Mouse (Mus musculus): Measurements from ENCODE around the gene Rassf7. TPM values are rescaled to one million over a fixed set of nuclear protein-coding genes. Genes with fewer than 3 reads are reported as not detected.
"Not testable (repeated sequence)": the region's sequence is repeated elsewhere in the genome, so short reads cannot be mapped to it uniquely, and the experiment has no call there.

The Rassf7 gene
- polyA plus RNA-seq, 1 experiment: 17.9 TPM

DNA sequence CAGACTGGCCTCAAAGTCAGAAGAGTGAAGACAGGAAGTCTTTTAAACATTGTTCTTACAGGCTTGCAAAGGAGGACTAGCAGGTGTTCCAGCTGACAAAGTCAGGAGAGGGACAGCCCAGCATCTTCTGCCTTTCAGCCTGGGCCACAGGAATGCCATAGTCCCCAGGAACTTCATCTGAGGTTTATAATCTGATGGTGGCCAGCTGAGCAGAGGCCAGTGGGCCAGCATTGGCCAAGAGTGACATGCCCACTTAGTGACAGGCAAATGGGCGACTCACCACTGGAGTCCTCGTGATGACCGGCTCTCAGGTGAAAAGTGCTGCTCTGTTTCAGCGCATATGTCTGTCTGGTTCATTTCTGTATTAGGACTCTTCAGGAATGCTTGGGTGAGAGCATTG, 14.9 kb downstream of the Rassf7 start:
- 91% methylated on average over 4 of the region's 4 CpGs for WGBS
- Histone ChIP-seq H3K4me1 (ENCODE audit: control insufficient read depth, insufficient read depth, low read length) (peaks cover 3% of the 10 kb centered on the region; the same call in 1 of the 2 replicates), H3K27ac (ENCODE audit: control insufficient read depth, insufficient read depth, low read depth, low read length, poor library complexity) (no peak overlapping the region), H3K4me3 (replicated peaks; ENCODE audit: control insufficient read depth, low read depth, low read length) (no peak overlapping the region)
- TF ChIP-seq CTCF (IDR thresholded peaks at IDR 0.05; ENCODE audit: control insufficient read depth, insufficient read depth, low read length) (no peak), POLR2A (IDR thresholded peaks at IDR 0.05; ENCODE audit: borderline replicate concordance, control insufficient read depth, low read depth, low read length) (no peak)

DNA sequence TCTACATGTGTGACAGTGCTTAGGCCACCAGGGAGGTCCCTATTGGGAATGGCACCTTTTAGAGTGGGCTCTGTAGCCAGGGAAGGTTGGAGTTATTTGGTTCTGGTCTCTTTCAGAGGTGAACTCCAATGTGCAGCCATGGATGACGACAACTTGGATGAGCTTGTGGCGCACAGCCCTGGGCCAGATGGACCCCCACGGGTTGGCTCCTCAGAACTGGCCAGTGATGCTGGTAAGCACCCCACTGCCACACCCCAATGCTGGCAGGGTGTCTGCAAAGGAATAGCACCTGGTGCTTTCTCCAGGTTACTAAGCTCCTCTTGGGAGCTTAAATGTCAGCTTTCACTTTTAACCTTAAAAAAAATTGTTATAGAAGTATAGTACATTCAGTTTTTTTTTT, 15.5 kb downstream of the Rassf7 start:
- WGBS: 90% methylated on average over 3 of the region's 3 CpGs
- no peak overlapping the region for H3K27ac ChIP-seq (ENCODE audit: control insufficient read depth, insufficient read depth, low read depth, low read length, poor library complexity)
- H3K4me1 ChIP-seq (ENCODE audit: control insufficient read depth, insufficient read depth, low read length): peaks cover 3% of the 10 kb centered on the region; the same call in 1 of the 2 replicates
- H3K4me3 ChIP-seq (replicated peaks; ENCODE audit: control insufficient read depth, low read depth, low read length): no peak overlapping the region
- TF ChIP-seq POLR2A (IDR thresholded peaks at IDR 0.05; ENCODE audit: borderline replicate concordance, control insufficient read depth, low read depth, low read length): no peak
- no peak for TF ChIP-seq CTCF (IDR thresholded peaks at IDR 0.05; ENCODE audit: control insufficient read depth, insufficient read depth, low read length)

DNA sequence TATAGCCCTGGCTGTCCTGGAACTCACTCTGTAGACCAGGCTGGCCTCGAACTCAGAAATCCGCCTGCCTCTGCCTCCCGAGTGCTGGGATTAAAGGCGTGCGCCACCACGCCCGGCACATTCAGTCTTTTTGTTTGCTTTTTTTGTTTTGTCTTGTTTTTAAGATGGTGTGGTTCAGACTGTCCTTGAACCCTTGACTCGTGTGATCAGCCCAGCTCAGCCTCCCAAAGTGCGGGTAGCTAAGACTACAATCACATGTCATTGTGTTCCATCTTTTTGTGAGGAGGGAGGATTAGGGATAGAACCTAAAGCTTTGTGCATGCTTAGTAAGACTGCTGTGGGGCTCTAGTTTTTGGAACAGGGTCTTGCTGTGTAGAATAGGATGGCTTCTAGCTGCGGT, 15.9 kb downstream of the Rassf7 start:
- no peak overlapping the region for H3K27ac ChIP-seq (ENCODE audit: control insufficient read depth, insufficient read depth, low read depth, low read length, poor library complexity)
- WGBS: 96% methylated on average over 10 of the region's 10 CpGs
- H3K4me1 ChIP-seq (ENCODE audit: control insufficient read depth, insufficient read depth, low read length): peaks cover 3% of the 10 kb centered on the region; the same call in 1 of the 2 replicates
- H3K4me3 ChIP-seq (replicated peaks; ENCODE audit: control insufficient read depth, low read depth, low read length): no peak overlapping the region
- TF ChIP-seq CTCF (IDR thresholded peaks at IDR 0.05; ENCODE audit: control insufficient read depth, insufficient read depth, low read length) (no peak), POLR2A (IDR thresholded peaks at IDR 0.05; ENCODE audit: borderline replicate concordance, control insufficient read depth, low read depth, low read length) (no peak)

DNA sequence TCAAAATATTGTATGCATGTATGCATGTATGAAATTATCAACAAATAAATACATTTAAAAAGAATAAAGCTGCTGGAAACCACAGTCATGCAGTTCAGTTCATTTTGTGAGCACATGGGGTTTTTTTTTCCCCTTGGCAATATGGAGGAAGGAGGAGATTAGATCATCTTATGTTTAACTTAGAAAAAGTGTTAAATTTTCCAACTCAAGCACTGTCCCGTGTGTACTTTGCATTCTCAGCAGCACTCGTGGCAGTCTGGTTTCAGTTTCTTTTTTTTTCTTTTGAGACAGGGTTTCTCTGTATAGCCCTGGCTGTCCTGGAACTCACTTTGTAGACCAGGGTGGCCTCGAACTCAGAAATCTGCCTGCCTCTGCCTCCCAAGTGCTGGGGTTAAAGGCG, 34.8 kb downstream of the Rassf7 start:
- H3K4me3 ChIP-seq (replicated peaks; ENCODE audit: control insufficient read depth, low read depth, low read length); H3K27ac ChIP-seq (ENCODE audit: control insufficient read depth, insufficient read depth, low read depth, low read length, poor library complexity); H3K4me1 ChIP-seq (ENCODE audit: control insufficient read depth, insufficient read depth, low read length): not testable (repeated sequence)
- WGBS: 84% methylated on average over 4 of the region's 4 CpGs

DNA sequence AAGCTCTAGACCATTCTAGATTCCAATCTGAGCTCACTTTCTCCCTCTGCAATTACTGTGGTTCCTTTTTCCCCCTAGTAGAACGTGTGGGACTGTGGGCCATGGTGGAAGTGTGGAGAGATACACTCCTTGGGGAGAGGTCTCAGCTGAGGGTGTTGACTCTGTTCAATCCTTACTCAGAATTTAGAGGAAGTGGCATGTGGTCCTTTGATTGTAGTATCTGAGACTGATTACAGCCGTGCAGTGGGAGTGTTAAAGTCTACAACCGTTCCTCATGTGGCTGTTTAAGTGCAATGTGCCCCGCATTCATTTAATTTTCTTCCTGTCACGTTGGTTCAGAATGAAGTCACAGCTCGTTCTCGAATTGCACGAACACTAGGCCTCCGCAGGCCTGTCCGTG, 40.5 kb downstream of the Rassf7 start:
- 78% methylated on average over 10 of the region's 10 CpGs for WGBS
- Histone ChIP-seq H3K4me1 (ENCODE audit: control insufficient read depth, insufficient read depth, low read length) (no peaks in the 10 kb centered on the region), H3K27ac (ENCODE audit: control insufficient read depth, insufficient read depth, low read depth, low read length, poor library complexity) (no peak overlapping the region), H3K4me3 (replicated peaks; ENCODE audit: control insufficient read depth, low read depth, low read length) (no peak overlapping the region)
- no peak for TF ChIP-seq CTCF (IDR thresholded peaks at IDR 0.05; ENCODE audit: control insufficient read depth, insufficient read depth, low read length)
- no peak for TF ChIP-seq POLR2A (IDR thresholded peaks at IDR 0.05; ENCODE audit: borderline replicate concordance, control insufficient read depth, low read depth, low read length)

DNA sequence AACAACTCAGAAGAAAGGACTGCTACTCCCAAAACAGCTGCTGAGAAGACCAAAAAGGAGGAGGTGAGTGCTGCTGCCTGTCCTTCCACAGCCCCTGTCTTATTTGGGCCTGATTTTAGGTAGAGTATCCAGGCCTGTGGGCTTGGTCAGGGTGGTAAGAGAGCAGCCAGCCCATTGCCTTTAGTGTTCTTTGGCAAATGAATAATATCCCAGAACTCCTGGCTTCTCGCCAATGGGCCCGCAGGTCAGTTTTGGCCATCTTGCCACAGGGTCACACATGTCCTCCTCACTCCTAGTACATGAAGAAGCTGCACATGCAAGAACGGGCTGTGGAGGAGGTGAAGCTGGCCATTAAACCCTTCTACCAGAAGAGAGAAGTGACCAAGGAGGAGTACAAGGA, 45.8 kb downstream of the Rassf7 start:
- WGBS: 90% methylated on average over 3 of the region's 3 CpGs
- H3K4me3 ChIP-seq (replicated peaks; ENCODE audit: control insufficient read depth, low read depth, low read length): no peak overlapping the region
- no peak overlapping the region for H3K27ac ChIP-seq (ENCODE audit: control insufficient read depth, insufficient read depth, low read depth, low read length, poor library complexity)
- TF ChIP-seq POLR2A (IDR thresholded peaks at IDR 0.05; ENCODE audit: borderline replicate concordance, control insufficient read depth, low read depth, low read length): no peak
- TF ChIP-seq CTCF (IDR thresholded peaks at IDR 0.05; ENCODE audit: control insufficient read depth, insufficient read depth, low read length): no peak
- peaks cover 2% of the 10 kb centered on the region for H3K4me1 ChIP-seq (ENCODE audit: control insufficient read depth, insufficient read depth, low read length)

DNA sequence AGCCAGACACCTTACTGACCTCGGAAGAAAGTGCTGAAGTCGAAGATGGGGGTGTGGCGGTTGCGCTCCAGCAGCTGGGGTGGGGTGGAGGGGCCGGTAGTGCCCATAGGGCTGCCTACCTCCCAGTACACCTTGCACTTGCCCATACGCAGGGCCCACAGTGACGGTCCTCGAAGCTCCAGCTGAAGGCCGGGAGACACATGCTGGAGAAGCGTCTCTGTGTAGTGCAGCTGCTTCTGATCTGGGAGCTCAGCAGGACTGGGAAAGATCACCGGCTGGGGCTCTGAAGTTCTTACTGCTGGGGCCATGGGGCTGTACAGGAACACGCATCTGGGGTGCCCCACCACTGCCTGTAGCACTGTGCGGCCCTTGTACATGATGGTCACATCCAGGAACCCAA, 48.0 kb downstream of the Rassf7 start:
- Histone ChIP-seq H3K4me1 (ENCODE audit: control insufficient read depth, insufficient read depth, low read length) (peaks cover 4% of the 10 kb centered on the region), H3K4me3 (replicated peaks; ENCODE audit: control insufficient read depth, low read depth, low read length) (no peak overlapping the region), H3K27ac (ENCODE audit: control insufficient read depth, insufficient read depth, low read depth, low read length, poor library complexity) (no peak overlapping the region; the same call in 1 of the 2 replicates)
- 92% methylated on average over 13 of the region's 13 CpGs for WGBS
- no peak for TF ChIP-seq CTCF (IDR thresholded peaks at IDR 0.05; ENCODE audit: control insufficient read depth, insufficient read depth, low read length)
- TF ChIP-seq POLR2A (IDR thresholded peaks at IDR 0.05; ENCODE audit: borderline replicate concordance, control insufficient read depth, low read depth, low read length): no peak

DNA sequence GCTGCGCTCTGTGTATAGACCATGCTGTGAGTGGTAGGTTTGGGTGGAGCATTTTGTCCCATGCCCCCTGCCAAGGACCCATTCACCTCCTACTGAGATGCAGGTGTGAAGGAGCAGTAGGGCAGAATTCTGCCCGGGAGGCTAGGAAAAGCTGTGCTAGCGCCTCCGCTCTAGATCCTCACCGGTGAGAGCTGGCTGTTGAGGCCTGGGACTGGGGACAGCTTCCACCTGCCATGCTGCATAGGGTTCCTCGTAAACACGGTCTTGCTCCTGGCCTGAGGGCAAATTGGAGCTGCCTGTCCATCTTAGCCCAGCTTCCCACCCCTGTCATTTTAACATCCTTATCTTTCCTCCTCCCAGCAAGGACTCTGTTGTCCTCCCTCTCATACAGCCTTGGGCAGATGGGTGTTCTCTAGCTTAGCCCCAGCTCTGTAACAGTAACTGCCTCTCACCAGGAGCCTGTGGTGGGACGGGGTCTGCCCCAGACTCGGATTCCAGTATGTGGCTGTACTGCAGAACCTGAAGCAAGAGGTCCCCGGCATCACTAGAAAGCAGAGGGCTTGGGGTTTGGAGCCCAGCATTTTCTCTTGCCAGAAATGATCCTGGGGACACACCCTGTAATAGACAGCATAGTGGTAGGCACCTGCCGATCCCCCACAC, 48.5 kb downstream of the Rassf7 start:
- TF ChIP-seq POLR2A (IDR thresholded peaks at IDR 0.05; ENCODE audit: borderline replicate concordance, control insufficient read depth, low read depth, low read length) (no peak), CTCF (IDR thresholded peaks at IDR 0.05; ENCODE audit: control insufficient read depth, insufficient read depth, low read length) (no peak)
- H3K4me1 ChIP-seq (ENCODE audit: control insufficient read depth, insufficient read depth, low read length): peaks cover 5% of the 10 kb centered on the region
- H3K27ac ChIP-seq (ENCODE audit: control insufficient read depth, insufficient read depth, low read depth, low read length, poor library complexity): no peak overlapping the region
- H3K4me3 ChIP-seq (replicated peaks; ENCODE audit: control insufficient read depth, low read depth, low read length): peak overlapping the region; percentile 81
- 80% methylated on average over 11 of the region's 11 CpGs for WGBS

Measured in bone marrow, adult 2 months (tissue).